ENCODE assay signal across 11 mouse cellular contexts in genomic region chr11:64931060-64931770, GRCm38 (mm10). TPM values are rescaled to one million over a fixed set of nuclear protein-coding genes. Genes with fewer than 3 reads are reported as not detected.
A peak's percentile ranks its signal among the peaks of the same experiment; 100 is the strongest.
DNase-seq lines count a peak whose midpoint lies in the region; ATAC-seq lines count a peak whose summit lies in the region.
"Had no signal": no experiment of that assay in that cellular context is flagged by ENCODE, and none has a peak within 500 bp of the region (broad histone marks: within the 10 kb centered on the region; RNA-seq: fewer than 3 reads in every experiment).

No protein-coding gene starts in this region.

- no peak overlapping the region for H3K4me3 ChIP-seq in heart, embryonic 13.5 days
- H3K4me3 ChIP-seq in limb, embryonic 13.5 days: no peak overlapping the region
- H3K4me3 ChIP-seq in midbrain, embryonic 16.5 days (ENCODE audit: low read depth, low read length): no peak overlapping the region
- H3K4me3 ChIP-seq: embryonic facial prominence, embryonic 15.5 days had no signal

- 0 out of 2 replicates have a peak, but pooled peaks cover 2% of the 10 kb centered on the region for H3K27me3 ChIP-seq in heart, embryonic 13.5 days (replicated peaks)
- no peaks in the 10 kb centered on the region; the same call in 1 of the 2 replicates for H3K27me3 ChIP-seq in limb, embryonic 13.5 days
- no peaks in the 10 kb centered on the region for H3K27me3 ChIP-seq in midbrain, embryonic 16.5 days (ENCODE audit: control insufficient read depth, insufficient read depth, low read depth, low read length)
- H3K27me3 ChIP-seq: embryonic facial prominence, embryonic 15.5 days had no signal

- no peaks in the 10 kb centered on the region for H3K36me3 ChIP-seq in heart, embryonic 13.5 days
- no peaks in the 10 kb centered on the region for H3K36me3 ChIP-seq in limb, embryonic 13.5 days
- H3K36me3 ChIP-seq in midbrain, embryonic 16.5 days (ENCODE audit: control insufficient read depth, insufficient read depth, low read length): no peaks in the 10 kb centered on the region
- H3K36me3 ChIP-seq: embryonic facial prominence, embryonic 15.5 days had no signal

- WGBS in heart, embryonic 13.5 days: 41% methylated on average over 11 of the region's 11 CpGs
- WGBS in limb, embryonic 13.5 days: 40% methylated on average over 11 of the region's 11 CpGs
- 50% methylated on average over 11 of the region's 11 CpGs for WGBS in midbrain, embryonic 16.5 days

- no peak for ATAC-seq in heart, embryonic 13.5 days (ENCODE audit: extremely low read depth, insufficient number of reproducible peaks, low FRiP score, low TSS enrichment)
- peak; percentile 54; the same call in 1 of the 2 replicates for ATAC-seq in limb, embryonic 13.5 days (ENCODE audit: low FRiP score, low read depth)
- peak; percentile 75 for ATAC-seq in midbrain, embryonic 16.5 days

- peaks cover 18% of the 10 kb centered on the region for H3K4me1 ChIP-seq in heart, embryonic 13.5 days
- H3K4me1 ChIP-seq in limb, embryonic 13.5 days: peaks cover 13% of the 10 kb centered on the region
- peaks cover 11% of the 10 kb centered on the region for H3K4me1 ChIP-seq in midbrain, embryonic 16.5 days (ENCODE audit: control insufficient read depth, insufficient read depth, low read length)
- H3K4me1 ChIP-seq: embryonic facial prominence, embryonic 15.5 days had no signal

- intact Hi-C loops in heart, postnatal 10 days (cut with DNase I): no loop called here

- H3K9ac ChIP-seq in heart, embryonic 13.5 days: no peak overlapping the region
- no peak overlapping the region for H3K9ac ChIP-seq in limb, embryonic 13.5 days
- no peak overlapping the region for H3K9ac ChIP-seq in midbrain, embryonic 16.5 days (ENCODE audit: low read depth, low read length)
- H3K9ac ChIP-seq: embryonic facial prominence, embryonic 15.5 days had no signal

- H3K27ac ChIP-seq in heart, embryonic 13.5 days (replicated peaks): no peak overlapping the region
- no peak overlapping the region for H3K27ac ChIP-seq in limb, embryonic 13.5 days
- H3K27ac ChIP-seq in midbrain, embryonic 16.5 days (ENCODE audit: low read length): peak overlapping the region; percentile 13
- H3K27ac ChIP-seq: embryonic facial prominence, embryonic 15.5 days; macrophage had no signal

- no peak for DNase-seq in heart, postnatal 10 days
- peak; percentile 4 to 14 for DNase-seq in spleen, postnatal 10 days (ENCODE audit: low spot score in 2 of 2)
- no peak for DNase-seq in spleen, postnatal 14 days (ENCODE audit: low spot score in 2 of 2)
- no peak for DNase-seq in cerebellum, adult 11 months
- no peak for DNase-seq in left cerebral cortex, adult 11 months (ENCODE audit: low spot score)
- DNase-seq: kidney, adult 9 months had no signal

- H3K4me2 ChIP-seq in heart, embryonic 13.5 days: peak overlapping the region; percentile 31
- H3K4me2 ChIP-seq in limb, embryonic 13.5 days (replicated peaks): no peak overlapping the region
- H3K4me2 ChIP-seq in midbrain, embryonic 16.5 days (ENCODE audit: low read length): peak overlapping the region; percentile 19; the same call in 1 of the 2 replicates
- H3K4me2 ChIP-seq: embryonic facial prominence, embryonic 15.5 days had no signal

- no peaks in the 10 kb centered on the region for H3K9me3 ChIP-seq in heart, embryonic 13.5 days
- H3K9me3 ChIP-seq in limb, embryonic 13.5 days: no peaks in the 10 kb centered on the region
- no peaks in the 10 kb centered on the region for H3K9me3 ChIP-seq in midbrain, embryonic 16.5 days (replicated peaks; ENCODE audit: control insufficient read depth, low read length, poor library complexity, severe bottlenecking)
- H3K9me3 ChIP-seq: embryonic facial prominence, embryonic 15.5 days had no signal

RNA-seq across cellular contexts. Expression of gene Elac2, which starts 47.6 kb away (rescaled TPM):
- 19.9 and 22.0 TPM in 2 replicates for polyA plus RNA-seq in heart, embryonic 13.5 days (2015; fragmentation: Nextera tagmentation; extraction: Ambion mirVana)
- total RNA-seq in heart, postnatal 10 days (2021): 10 to 100 TPM; 20.8 to 21.4 TPM
- 25.6 and 26.3 TPM in 2 replicates for polyA plus RNA-seq in limb, embryonic 13.5 days (2015; fragmentation: Nextera tagmentation; extraction: Ambion mirVana)
- 27.6 and 28.6 TPM in 2 replicates for polyA plus RNA-seq in midbrain, embryonic 16.5 days (2015; fragmentation: Nextera tagmentation; extraction: Ambion mirVana)

Comparison
In these comparisons a context has a peak if more than half of its experiments do, and no peak if none do; other contexts are left out.
1. DNase-seq: peak in spleen, postnatal 10 days (2 of 2); none in heart, postnatal 10 days (0 of 2), spleen, postnatal 14 days (0 of 2), cerebellum, adult 11 months (single experiment) and left cerebral cortex, adult 11 months (single experiment).